Mouse (Mus musculus) E14TG2a.4 (cell line): ENCODE results near the gene St3gal3.

Source experiments
- CTCF ChIP-seq: conservative IDR thresholded peaks from 2 replicates; pipeline ENCODE4 v1.5.1; 2014; ENCODE audit warnings: low read length
- POU5F1 ChIP-seq: IDR thresholded peaks from 2 replicates; pipeline ENCODE4 v1.6.1; 2014; ENCODE audit warnings: low read length, borderline replicate concordance

GRCm38 (mm10) chr4:118103280-118103830 is 31.4 kb downstream of the St3gal3 start:
- TF ChIP-seq CTCF (no peak), POU5F1 (no peak)
